Mouse (Mus musculus) ES-Bruce4 (cell line): ENCODE data around the gene Ldlr. TPM values are rescaled to one million over a fixed set of nuclear protein-coding genes. Genes with fewer than 3 reads are reported as not detected.

Source experiments
- H3K27ac ChIP-seq: 2 replicates; pipeline ENCODE4 v1.5.1; 2012; ENCODE audit warnings: low read length, inconsistent platforms; ENCODE audit not compliant: insufficient read depth
- H3K27me3 ChIP-seq: 2 replicates; pipeline ENCODE4 v1.6.1; 2012; ENCODE audit warnings: mild to moderate bottlenecking, low read length, inconsistent platforms; ENCODE audit not compliant: control insufficient read depth, poor library complexity, insufficient read depth, severe bottlenecking
- H3K36me3 ChIP-seq: 2 replicates; pipeline ENCODE4 v1.6.1; 2012; ENCODE audit warnings: inconsistent platforms, mild to moderate bottlenecking, low read length, moderate library complexity; ENCODE audit not compliant: control insufficient read depth, poor library complexity, insufficient read depth, severe bottlenecking
- H3K4me1 ChIP-seq: one replicate; pipeline ENCODE4 v1.8.1; 2011; ENCODE audit warnings: low read length; ENCODE audit not compliant: control insufficient read depth, insufficient read depth
- H3K4me3 ChIP-seq: 2 replicates; pipeline ENCODE4 v1.5.1; 2011; ENCODE audit warnings: low read depth, mild to moderate bottlenecking, low read length
- H3K9ac ChIP-seq: 2 replicates; pipeline ENCODE4 v1.6.1; 2012; ENCODE audit warnings: low read depth, mild to moderate bottlenecking, inconsistent platforms; ENCODE audit not compliant: poor library complexity, severe bottlenecking
- H3K9me3 ChIP-seq: replicated peaks from 2 replicates; pipeline ENCODE4 v1.6.1; 2012; ENCODE audit warnings: mild to moderate bottlenecking, low read length, inconsistent platforms; ENCODE audit not compliant: control insufficient read depth, poor library complexity, insufficient read depth, severe bottlenecking
- CTCF ChIP-seq: IDR thresholded peaks from one replicate; pipeline ENCODE4 v1.8.1; 2011; ENCODE audit warnings: low read depth, low read length
- EP300 ChIP-seq: IDR thresholded peaks from 2 replicates; pipeline ENCODE4 v1.6.1; 2011; ENCODE audit warnings: low read depth, low read length; ENCODE audit not compliant: insufficient read depth
- POLR2A ChIP-seq: IDR thresholded peaks from one replicate; pipeline ENCODE4 v1.8.1; 2011; ENCODE audit warnings: low read length; ENCODE audit not compliant: insufficient read depth
- polyA plus RNA-seq: library from polyadenylated mRNA; stranded (reverse); fragments of >200 nt; gene quantifications from 2 replicates; pipeline ENCODE4 v1.2.4, GENCODE M21; 2011; ENCODE audit warnings: low read depth; ENCODE audit not compliant: missing spikeins, insufficient read depth, insufficient read length

The Ldlr gene
- polyA plus RNA-seq, 1 experiment = 79.3 TPM

DNA sequence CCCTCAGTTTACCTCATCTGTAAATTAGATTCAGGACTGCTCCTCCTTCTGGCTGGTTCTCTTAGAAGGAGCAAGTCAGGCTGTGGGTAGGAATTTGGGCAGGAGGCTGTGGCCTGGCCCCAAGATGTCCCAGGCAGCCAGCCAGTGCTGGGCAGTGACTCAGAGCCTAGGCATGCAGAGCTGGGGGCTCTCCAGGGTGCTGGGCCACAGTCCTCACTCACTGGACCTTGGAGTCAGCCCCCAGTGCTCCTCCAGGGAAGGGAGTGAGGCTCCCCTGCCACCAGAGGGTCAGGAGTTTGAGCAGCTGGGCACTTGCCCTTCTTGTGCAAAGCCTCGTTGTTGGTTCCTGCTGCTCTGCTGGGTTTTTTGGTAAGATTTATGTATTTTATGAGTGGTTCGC lies 30.7 kb downstream of the Ldlr start:
- Histone ChIP-seq H3K9ac (no peak overlapping the region), H3K27me3 (no peaks in the 10 kb centered on the region), H3K36me3 (peaks cover 10% of the 10 kb centered on the region), H3K4me3 (no peak overlapping the region), H3K4me1 (peaks cover 3% of the 10 kb centered on the region), H3K9me3 (no peaks in the 10 kb centered on the region), H3K27ac (no peak overlapping the region)
- TF ChIP-seq CTCF (no peak), EP300 (no peak), POLR2A (no peak)

DNA sequence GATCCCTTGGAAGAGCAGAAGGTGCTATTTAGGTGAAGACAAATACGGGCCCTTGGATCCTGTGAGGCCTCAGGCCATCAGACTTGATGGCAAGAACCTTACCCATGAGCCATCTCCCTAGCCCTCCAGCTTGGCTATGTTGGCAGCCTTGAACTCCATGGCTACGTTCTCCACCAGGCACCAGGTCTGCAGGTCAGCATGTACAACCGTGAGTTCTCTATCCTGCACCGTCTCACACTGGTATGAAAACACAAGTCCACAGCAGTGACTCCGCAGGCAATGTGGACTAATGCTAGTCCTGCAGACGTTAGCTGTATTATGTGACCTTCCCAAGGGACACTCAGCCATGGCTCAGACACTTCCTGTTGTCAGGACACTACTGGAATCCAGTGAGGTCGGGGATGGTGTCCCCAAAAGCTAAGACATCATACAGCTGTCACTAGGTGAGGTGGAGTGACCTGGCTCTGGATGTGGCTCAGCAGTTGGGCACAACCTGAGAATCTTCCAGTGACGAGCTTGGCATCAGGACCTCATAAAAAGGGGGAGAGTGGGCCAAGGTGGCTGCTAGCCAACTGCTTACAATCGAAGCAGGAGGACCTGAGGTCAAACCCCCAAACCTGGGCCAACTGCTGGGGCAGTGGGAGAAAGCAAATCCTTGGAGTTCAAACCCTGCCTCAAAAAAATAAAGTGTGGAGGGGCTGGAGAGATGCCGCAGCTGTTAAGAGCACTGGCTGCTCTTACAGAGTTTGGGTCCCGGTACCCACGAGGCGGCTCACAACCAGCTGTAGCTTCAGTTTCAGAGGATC lies 31.4 kb downstream of the Ldlr start:
- TF ChIP-seq POLR2A (no peak), EP300 (no peak), CTCF (no peak)
- Histone ChIP-seq H3K4me1 (peaks cover 3% of the 10 kb centered on the region), H3K4me3 (no peak overlapping the region), H3K9ac (no peak overlapping the region), H3K9me3 (no peaks in the 10 kb centered on the region), H3K27ac (no peak overlapping the region), H3K27me3 (no peaks in the 10 kb centered on the region), H3K36me3 (peaks cover 4% of the 10 kb centered on the region; the same call in 1 of the 2 replicates)

DNA sequence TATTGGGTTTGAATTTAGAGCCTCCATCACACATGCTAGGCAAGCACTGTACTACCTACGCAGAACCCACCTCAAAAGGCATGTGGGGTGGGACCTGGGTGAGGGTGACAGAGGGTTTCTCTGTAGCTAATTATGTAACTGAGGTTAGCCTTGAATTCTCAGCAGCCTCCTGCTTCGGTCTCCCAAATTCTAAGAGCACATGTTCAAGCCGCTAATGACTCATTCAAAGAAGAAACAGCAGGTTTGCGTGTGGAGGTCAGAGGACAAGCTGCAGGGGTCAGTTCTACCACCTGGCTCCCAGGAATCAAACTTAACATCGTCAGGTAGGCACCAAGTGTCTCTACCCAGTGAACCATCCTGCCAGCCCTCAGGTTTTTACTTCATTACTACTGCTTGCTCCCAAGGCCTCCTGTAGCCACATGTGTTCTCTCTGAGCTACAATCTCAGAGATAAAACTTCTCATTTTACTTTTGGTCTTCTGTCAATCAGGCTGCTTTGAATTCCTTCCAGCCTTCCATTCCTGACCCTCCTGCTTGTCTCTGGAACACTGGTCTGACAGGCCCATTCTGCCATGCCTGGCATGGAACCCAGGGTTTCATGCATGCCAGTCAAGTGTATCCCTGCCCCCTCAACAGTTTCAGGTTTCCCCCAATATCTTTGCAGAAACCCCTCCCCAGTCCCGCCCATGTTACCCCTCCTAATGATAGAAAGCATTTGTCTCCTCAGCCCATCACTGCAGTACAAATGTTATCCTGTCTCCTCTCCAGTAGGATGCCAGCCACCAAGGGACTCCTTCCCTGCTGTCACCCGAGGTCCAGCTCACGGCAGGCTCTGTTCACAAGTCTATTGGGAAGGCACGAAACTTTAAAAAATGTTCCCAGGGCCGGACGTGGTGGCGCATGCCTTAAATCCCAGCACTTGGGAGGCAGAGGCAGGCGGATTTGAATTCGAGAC lies 35.6 kb downstream of the Ldlr start:
- Histone ChIP-seq H3K9me3 (no peaks in the 10 kb centered on the region), H3K4me1 (peaks cover 7% of the 10 kb centered on the region), H3K27me3 (no peaks in the 10 kb centered on the region), H3K36me3 (peaks cover 4% of the 10 kb centered on the region; the same call in 1 of the 2 replicates), H3K4me3 (peak overlapping the region; percentile 74), H3K27ac (no peak overlapping the region), H3K9ac (peak overlapping the region; percentile 88)
- TF ChIP-seq EP300 (no peak), CTCF (no peak), POLR2A (no peak)

DNA sequence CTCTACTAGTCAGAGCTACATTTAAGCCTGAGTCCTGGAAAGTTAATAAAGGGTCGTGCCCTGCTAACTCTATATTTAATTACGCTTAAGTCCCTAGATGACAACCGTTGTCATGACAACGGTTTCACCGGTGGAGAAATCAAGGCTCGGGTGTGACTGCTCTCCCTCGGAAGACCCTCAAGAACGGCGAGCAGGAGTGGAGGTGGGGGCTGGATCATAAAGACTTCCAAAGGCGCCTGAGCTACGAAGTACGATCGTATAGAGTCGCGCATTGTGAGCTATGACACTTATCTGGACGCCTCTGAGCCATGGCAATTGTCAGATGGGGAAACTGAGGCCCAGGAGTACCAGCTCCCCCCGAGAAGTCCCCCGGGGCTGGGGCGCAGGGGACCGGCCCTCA lies 36.4 kb downstream of the Ldlr start:
- H3K27ac ChIP-seq = no peak overlapping the region
- peak overlapping the region; percentile 74 for H3K4me3 ChIP-seq
- peaks cover 7% of the 10 kb centered on the region for H3K4me1 ChIP-seq
- H3K9me3 ChIP-seq = no peaks in the 10 kb centered on the region
- peak overlapping the region; percentile 88 for H3K9ac ChIP-seq
- peaks cover 4% of the 10 kb centered on the region; the same call in 1 of the 2 replicates for H3K36me3 ChIP-seq
- TF ChIP-seq EP300 (no peak), CTCF (no peak), POLR2A (no peak)
- no peaks in the 10 kb centered on the region for H3K27me3 ChIP-seq

DNA sequence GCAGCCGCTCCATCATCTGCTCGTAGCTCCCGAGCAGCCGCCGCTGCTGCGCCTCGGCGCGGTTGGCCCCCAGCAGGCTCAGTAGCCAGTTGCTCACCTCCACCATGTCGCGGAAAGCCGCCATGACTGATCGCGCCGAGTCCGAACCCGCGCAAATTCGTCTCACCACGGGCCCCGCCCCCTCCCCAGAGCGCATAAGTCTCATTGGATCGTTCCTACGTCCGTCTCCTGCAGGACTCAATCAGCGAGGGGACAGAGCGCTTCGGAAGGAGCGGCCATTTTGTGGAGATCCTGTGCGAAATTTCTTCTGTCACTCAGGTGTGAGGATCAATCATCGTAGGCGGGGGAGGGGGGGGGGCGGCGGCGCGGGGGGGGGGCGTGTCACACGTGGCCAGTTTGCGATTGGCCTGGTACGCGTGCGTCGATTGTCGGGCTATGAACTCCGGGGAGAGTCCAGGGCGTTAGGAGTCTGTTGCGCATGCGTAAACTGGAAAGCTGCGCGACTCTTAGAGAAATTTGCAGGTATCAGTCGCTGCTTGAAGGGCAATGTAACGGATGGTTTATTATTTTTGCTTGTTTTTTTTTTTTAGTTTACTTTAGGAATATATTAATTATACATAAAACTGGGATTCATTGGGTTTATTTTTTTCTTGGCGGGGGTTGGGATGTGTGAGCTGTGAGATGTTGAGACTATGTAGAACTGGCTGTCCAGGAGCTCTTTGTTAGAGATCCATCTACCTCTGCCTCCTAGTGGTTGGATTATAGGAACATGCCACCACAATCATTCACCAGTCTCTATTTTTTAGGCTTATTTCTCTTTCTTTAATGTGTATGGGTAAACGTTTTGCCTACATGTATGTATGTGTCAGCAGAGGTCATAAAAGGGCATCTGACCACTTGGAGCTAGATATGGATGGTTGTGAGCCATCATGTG lies 37.1 kb downstream of the Ldlr start, which contains the start of gene Spc24:
Gene Spc24, minus strand, starts transcription at position 149 of the 934 bp plus-strand sequence.
- peak within 1 kb of the TSS; percentile 62 for H3K27ac ChIP-seq
- no peaks in the 10 kb centered on the region for H3K27me3 ChIP-seq
- H3K9ac ChIP-seq = peak within 1 kb of the TSS; percentile 88
- H3K4me1 ChIP-seq = peaks cover 7% of the 10 kb centered on the region
- H3K9me3 ChIP-seq = no peaks in the 10 kb centered on the region
- peak within 1 kb of the TSS; percentile 74 for H3K4me3 ChIP-seq
- TF ChIP-seq CTCF = no peak
- no peak for TF ChIP-seq EP300
- TF ChIP-seq POLR2A = peak; percentile 49
- H3K36me3 ChIP-seq = peaks cover 4% of the 10 kb centered on the region; the same call in 1 of the 2 replicates
